Mouse (Mus musculus): ENCODE results near the gene Cds1. TPM values are rescaled to one million over a fixed set of nuclear protein-coding genes. Genes with fewer than 3 reads are reported as not detected.

Cds1 gene
- polyA plus RNA-seq, 1 experiment from 2014 or later, result 4.5 TPM

DNA sequence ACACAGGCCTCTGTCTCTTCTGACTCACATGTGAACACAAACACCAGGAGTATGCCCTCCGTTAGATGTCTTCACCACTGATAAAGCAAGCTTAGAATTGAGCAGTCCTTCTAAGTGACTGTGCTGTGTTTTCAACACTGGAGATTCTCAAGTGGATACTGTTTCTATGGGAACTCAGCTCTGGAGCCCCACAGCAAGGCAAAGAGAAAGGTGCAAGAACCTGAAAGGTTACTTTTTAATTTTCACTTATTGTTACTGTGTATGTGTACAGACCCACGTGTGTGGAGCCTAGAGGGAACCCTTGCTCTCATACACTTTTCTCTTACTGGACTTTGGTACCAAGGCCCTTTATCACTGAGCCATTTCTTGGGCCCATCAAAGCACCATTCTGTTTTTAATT is 101.8 kb downstream of the Cds1 start:
- no peak overlapping the region for H3K4me2 ChIP-seq (ENCODE audit: low read length)
- no peak for ATAC-seq
- H3K4me1 ChIP-seq (replicated peaks; ENCODE audit: control insufficient read depth, insufficient read depth, low read length), result no peaks in the 10 kb centered on the region
- no peaks in the 10 kb centered on the region for H3K27me3 ChIP-seq (replicated peaks; ENCODE audit: control insufficient read depth, insufficient read depth, low read length)
- H3K9ac ChIP-seq (replicated peaks; ENCODE audit: low read depth, low read length), result no peak overlapping the region
- 75% methylated on average over 2 of the region's 2 CpGs for WGBS
- H3K9me3 ChIP-seq (ENCODE audit: control insufficient read depth, low read length), result no peaks in the 10 kb centered on the region
- no peak overlapping the region for H3K4me3 ChIP-seq (replicated peaks; ENCODE audit: low read length)
- H3K27ac ChIP-seq (ENCODE audit: low read length), result no peak overlapping the region
- H3K36me3 ChIP-seq (ENCODE audit: control insufficient read depth, insufficient read depth), result peaks cover 43% of the 10 kb centered on the region

Other genes starting within 250 kb of the Cds1 start
- 0.06 TPM in 1 of 2 replicates, not detected in the other for gene Nkx6-1, start 100.1 kb upstream of the Cds1 start, polyA plus RNA-seq (2015; fragmentation: Nextera tagmentation; extraction: Ambion mirVana)

All from forebrain, embryonic 16.5 days (tissue).